Mouse (Mus musculus) bone marrow, adult 2 months (tissue): ENCODE measurements around the gene A930018P22Rik.

Experiments
- CTCF ChIP-seq: fragments of 200-500 bp; IDR thresholded peaks from 2 replicates; pipeline ENCODE4 v1.5.1; 2011; ENCODE audit warnings: low read length, control low read depth; ENCODE audit not compliant: control insufficient read depth, insufficient read depth
- POLR2A ChIP-seq: fragments of 200-500 bp; IDR thresholded peaks from 2 replicates; pipeline ENCODE4 v1.6.1; 2011; ENCODE audit warnings: low read depth, mild to moderate bottlenecking, control low read depth, low read length, borderline replicate concordance; ENCODE audit not compliant: control insufficient read depth

DNA sequence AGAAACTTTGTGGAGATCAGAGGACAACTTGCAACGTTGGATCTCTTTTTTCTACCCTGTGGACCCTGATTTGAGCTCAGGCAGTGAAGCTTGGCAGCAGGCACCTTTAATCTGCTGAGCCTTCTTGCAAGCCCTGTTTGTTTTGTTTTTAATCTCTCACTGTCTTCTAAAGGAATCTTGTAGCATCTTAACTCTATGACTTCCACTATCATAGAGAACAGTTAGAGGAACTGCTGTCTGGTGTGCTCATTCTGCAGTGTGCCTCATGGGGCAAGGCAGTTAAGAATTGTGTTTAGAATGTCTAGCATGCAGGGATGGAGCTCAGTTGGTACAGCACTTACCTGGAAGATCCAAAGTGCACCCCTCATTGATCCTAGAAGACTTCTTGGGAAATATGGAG is 22.6 kb upstream of the A930018P22Rik start:
- TF ChIP-seq POLR2A: no peak
- no peak for TF ChIP-seq CTCF
